Mouse (Mus musculus) myocyte (in vitro differentiated cells): ENCODE measurements around the gene Gm28308. TPM values are rescaled to one million over a fixed set of nuclear protein-coding genes. Genes with fewer than 3 reads are reported as not detected.
A peak's percentile ranks its signal among the peaks of the same experiment; 100 is the strongest.

Source experiments
- H3K27me3 ChIP-seq: one replicate; pipeline ENCODE4 v1.6.1; 2011; ENCODE audit not compliant: control insufficient read depth, insufficient read depth, insufficient read length
- H3K36me3 ChIP-seq: one replicate; pipeline ENCODE4 v1.6.1; 2011; ENCODE audit not compliant: control insufficient read depth, insufficient read depth
- H3K4me2 ChIP-seq: one replicate; pipeline ENCODE4 v1.6.1; 2011; ENCODE audit warnings: low read depth, control low read depth
- H3K4me3 ChIP-seq: one replicate; pipeline ENCODE4 v1.5.1; 2011; ENCODE audit warnings: mild to moderate bottlenecking, control low read depth, moderate library complexity
- H3K79me2 ChIP-seq: one replicate; pipeline ENCODE4 v1.6.1; 2011; ENCODE audit not compliant: control insufficient read depth, insufficient read depth
- H3ac ChIP-seq: one replicate; pipeline ENCODE4 v1.6.1; 2011; ENCODE audit not compliant: control insufficient read depth, insufficient read length
- CEBPB ChIP-seq: IDR thresholded peaks from 2 replicates; pipeline ENCODE4 v1.6.1; 2011; ENCODE audit warnings: mild to moderate bottlenecking, moderate library complexity; ENCODE audit not compliant: poor library complexity, insufficient read depth, severe bottlenecking
- E2F4 ChIP-seq: IDR thresholded peaks from one replicate; pipeline ENCODE4 v1.6.1; 2011; ENCODE audit warnings: mild to moderate bottlenecking, control low read depth, moderate library complexity; ENCODE audit not compliant: insufficient read depth
- MAX ChIP-seq: IDR thresholded peaks from one replicate; pipeline ENCODE4 v1.6.1; 2011; ENCODE audit warnings: low read depth, mild to moderate bottlenecking, control low read depth
- MYOD1 ChIP-seq, 3 experiments: IDR thresholded peaks; one replicate each; pipeline ENCODE4 v1.6.1; 2011; ENCODE audit warnings: control low read depth in 2 of 3, low read depth in 2 of 3, mild to moderate bottlenecking in 2 of 3, moderate library complexity in 1 of 3; ENCODE audit not compliant: insufficient read length in 2 of 3, control insufficient read depth in 1 of 3
- MYOG ChIP-seq, 3 experiments: IDR thresholded peaks; one replicate each; pipeline ENCODE4 v1.6.1; 2011; ENCODE audit warnings: control low read depth in 2 of 3, low read depth in 2 of 3, mild to moderate bottlenecking in 2 of 3; ENCODE audit not compliant: insufficient read length in 2 of 3, control insufficient read depth in 1 of 3, insufficient read depth in 1 of 3
- POLR2A ChIP-seq: IDR thresholded peaks from one replicate; pipeline ENCODE4 v1.6.1; 2011; ENCODE audit warnings: low read depth, mild to moderate bottlenecking, control low read depth, moderate library complexity; ENCODE audit not compliant: insufficient read length
- POLR2AphosphoS2 ChIP-seq: IDR thresholded peaks from one replicate; pipeline ENCODE4 v1.6.1; 2011; ENCODE audit warnings: low read depth, control low read depth; ENCODE audit not compliant: insufficient read length
- REST ChIP-seq: IDR thresholded peaks from one replicate; pipeline ENCODE4 v1.6.1; 2011; ENCODE audit warnings: mild to moderate bottlenecking, control low read depth, moderate library complexity; ENCODE audit not compliant: insufficient read depth, insufficient read length
- SRF ChIP-seq: IDR thresholded peaks from one replicate; pipeline ENCODE4 v1.6.1; 2011; ENCODE audit warnings: low read depth; ENCODE audit not compliant: control insufficient read depth, insufficient read length
- TCF12 ChIP-seq: IDR thresholded peaks from one replicate; pipeline ENCODE4 v1.6.1; 2011; ENCODE audit warnings: mild to moderate bottlenecking, control low read depth; ENCODE audit not compliant: poor library complexity, insufficient read depth, severe bottlenecking
- TCF3 ChIP-seq: IDR thresholded peaks from one replicate; pipeline ENCODE4 v1.6.1; 2011; ENCODE audit warnings: low read depth, control low read depth; ENCODE audit not compliant: insufficient read length
- USF1 ChIP-seq: IDR thresholded peaks from one replicate; pipeline ENCODE4 v1.6.1; 2011; ENCODE audit warnings: low read depth, mild to moderate bottlenecking, control low read depth, moderate library complexity
- polyA plus RNA-seq: library from polyadenylated mRNA; unstranded; fragments of >200 nt; fragmentation: generic; extraction: Trizol; gene quantifications from one replicate; pipeline ENCODE4 v1.2.1, GENCODE M21; 2012; ENCODE audit warnings: missing spikeins

Gene Gm28308
- polyA plus RNA-seq: 0.52 TPM

- Histone ChIP-seq H3ac (peak within 1 kb of the TSS; percentile 24), H3K4me2 (peak within 1 kb of the TSS; percentile 97), H3K27me3 (no peaks in the 10 kb centered on the region), H3K36me3 (no peaks in the 10 kb centered on the region), H3K4me3 (peak within 1 kb of the TSS; percentile 67), H3K79me2 (peaks cover 44% of the 10 kb centered on the region)
- TF ChIP-seq TCF12 (no peak), E2F4 (no peak), MAX (no peak), CEBPB (no peak), SRF (no peak), USF1 (peak; percentile 88), MYOG (IDR thresholded peaks at IDR 0.05; ENCODE audit: control insufficient read depth in 1 of 3, insufficient read depth in 1 of 3, insufficient read length in 2 of 3, low read depth in 2 of 3) (peak in 1 of 3 experiments; percentile 44), TCF3 (no peak), MYOD1 (IDR thresholded peaks at IDR 0.05; ENCODE audit: control insufficient read depth in 1 of 3, insufficient read length in 2 of 3, low read depth in 2 of 3) (peak in 1 of 3 experiments; percentile 53), REST (peak; percentile 39), POLR2AphosphoS2 (peak; percentile 89), POLR2A (peak; percentile 88)
Observed at GRCm38 (mm10) chr6:52213119-52213986, at the start of gene Gm28308, which contains the start of gene Hoxa3. TSS of gene Gm28308 (minus strand) at chr6:52213339. TSS of gene Hoxa3 (minus strand) at chr6:52213336.

GRCm38 (mm10) chr6:52262463-52263320, 49.6 kb upstream of the Gm28308 start:
- peaks cover 19% of the 10 kb centered on the region for H3K27me3 ChIP-seq
- TF ChIP-seq SRF (no peak), REST (no peak), USF1 (no peak), MAX (no peak), MYOG (IDR thresholded peaks at IDR 0.05; ENCODE audit: control insufficient read depth in 1 of 3, insufficient read depth in 1 of 3, insufficient read length in 2 of 3, low read depth in 2 of 3) (no peak), TCF12 (no peak), CEBPB (no peak)
- no peak overlapping the region for H3K4me3 ChIP-seq
- H3ac ChIP-seq: no peak overlapping the region
- no peak overlapping the region for H3K4me2 ChIP-seq
- H3K36me3 ChIP-seq: no peaks in the 10 kb centered on the region
- no peaks in the 10 kb centered on the region for H3K79me2 ChIP-seq

- H3K4me2 ChIP-seq: no peak overlapping the region
- H3ac ChIP-seq: no peak overlapping the region
- peaks cover 19% of the 10 kb centered on the region for H3K27me3 ChIP-seq
- no peaks in the 10 kb centered on the region for H3K79me2 ChIP-seq
- H3K36me3 ChIP-seq: no peaks in the 10 kb centered on the region
- H3K4me3 ChIP-seq: peak overlapping the region; percentile 29
- no peak for TF ChIP-seq POLR2AphosphoS2
- no peak for TF ChIP-seq MYOD1 (IDR thresholded peaks at IDR 0.05; ENCODE audit: control insufficient read depth in 1 of 3, insufficient read length in 2 of 3, low read depth in 2 of 3)
- TF ChIP-seq REST: no peak
- TF ChIP-seq SRF: no peak
- TF ChIP-seq USF1: no peak
- no peak for TF ChIP-seq TCF12
- no peak for TF ChIP-seq E2F4
- TF ChIP-seq POLR2A: no peak
- no peak for TF ChIP-seq MAX
- TF ChIP-seq TCF3: no peak
- TF ChIP-seq CEBPB: no peak
- no peak for TF ChIP-seq MYOG (IDR thresholded peaks at IDR 0.05; ENCODE audit: control insufficient read depth in 1 of 3, insufficient read depth in 1 of 3, insufficient read length in 2 of 3, low read depth in 2 of 3)
Observed at GRCm38 (mm10) chr6:52261751-52262462, 48.8 kb upstream of the Gm28308 start.
